ENCODE assay signal across 12 mouse cellular contexts in the genomic region with DNA sequence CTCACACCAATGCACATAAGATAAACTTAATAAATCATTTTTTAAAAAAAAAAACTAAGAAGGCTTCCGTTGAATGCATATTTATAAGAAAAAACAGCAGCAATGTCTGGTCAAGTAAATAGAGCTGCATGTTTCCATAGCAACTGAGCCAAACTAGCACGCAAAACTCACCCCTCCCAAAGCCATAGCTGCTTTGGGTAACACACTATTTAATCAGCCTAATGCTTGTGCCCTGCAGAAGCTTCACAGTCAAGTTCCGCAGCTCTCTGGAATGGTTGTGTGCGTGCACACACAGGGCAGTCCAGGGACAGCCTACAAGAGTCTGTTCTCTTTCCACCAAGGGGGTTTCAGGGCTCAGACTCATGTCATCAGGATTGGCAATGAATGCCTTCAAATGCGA.
"Had no signal": no experiment of that assay in that cellular context is flagged by ENCODE, and none has a peak within 500 bp of the region (broad histone marks: within the 10 kb centered on the region; RNA-seq: fewer than 3 reads in every experiment).

No protein-coding gene starts in this region.

- H3K4me1 ChIP-seq: midbrain, embryonic 10.5 days; neural tube, embryonic 13.5 days; stomach, embryonic 15.5 days had no signal

- H3K4me3 ChIP-seq: intestine, embryonic 15.5 days; limb, embryonic 13.5 days; midbrain, embryonic 10.5 days; neural tube, embryonic 13.5 days; stomach, embryonic 15.5 days had no signal

- H3K4me2 ChIP-seq: intestine, embryonic 15.5 days; limb, embryonic 13.5 days; neural tube, embryonic 13.5 days; stomach, embryonic 15.5 days had no signal

- H3K27ac ChIP-seq: intestine, embryonic 15.5 days; limb, embryonic 13.5 days; liver, embryonic 14.5 days; midbrain, embryonic 10.5 days; neural tube, embryonic 13.5 days; stomach, embryonic 15.5 days had no signal

- H3K9me3 ChIP-seq: intestine, embryonic 15.5 days; neural tube, embryonic 13.5 days; stomach, embryonic 15.5 days had no signal

- DNase-seq: kidney, adult 18-20 months; kidney, postnatal 14 days; left cerebral cortex, postnatal 4 days; right cerebral cortex, postnatal 14 days; thymus, adult 2 months; thymus, postnatal 25 days had no signal

- H3K9ac ChIP-seq: intestine, embryonic 15.5 days; limb, embryonic 13.5 days; liver, embryonic 14.5 days; neural tube, embryonic 13.5 days; stomach, embryonic 15.5 days had no signal

- H3K36me3 ChIP-seq: intestine, embryonic 15.5 days; limb, embryonic 13.5 days; midbrain, embryonic 10.5 days; neural tube, embryonic 13.5 days; stomach, embryonic 15.5 days had no signal

- ATAC-seq: intestine, embryonic 15.5 days had no signal

- H3K27me3 ChIP-seq: intestine, embryonic 15.5 days; limb, embryonic 13.5 days; neural tube, embryonic 13.5 days; stomach, embryonic 15.5 days had no signal
